Mouse (Mus musculus) heart, adult 2 months (tissue): ENCODE results near the gene 3110082I17Rik.

Source experiments
- CTCF ChIP-seq: fragments of 200-600 bp; IDR thresholded peaks from 2 replicates; pipeline ENCODE4 v1.8.1; 2022; ENCODE audit warnings: antibody characterized with exemption, mild to moderate bottlenecking, moderate library complexity
- EP300 ChIP-seq: fragments of 200-500 bp; IDR thresholded peaks from 2 replicates; pipeline ENCODE4 v1.6.1; 2011; ENCODE audit warnings: low read depth, low read length, control low read depth; ENCODE audit not compliant: insufficient read depth
- POLR2A ChIP-seq: fragments of 200-500 bp; IDR thresholded peaks from 2 replicates; pipeline ENCODE4 v1.6.1; 2011; ENCODE audit warnings: mild to moderate bottlenecking, low read depth, low read length, control low read depth; ENCODE audit not compliant: insufficient read depth

DNA sequence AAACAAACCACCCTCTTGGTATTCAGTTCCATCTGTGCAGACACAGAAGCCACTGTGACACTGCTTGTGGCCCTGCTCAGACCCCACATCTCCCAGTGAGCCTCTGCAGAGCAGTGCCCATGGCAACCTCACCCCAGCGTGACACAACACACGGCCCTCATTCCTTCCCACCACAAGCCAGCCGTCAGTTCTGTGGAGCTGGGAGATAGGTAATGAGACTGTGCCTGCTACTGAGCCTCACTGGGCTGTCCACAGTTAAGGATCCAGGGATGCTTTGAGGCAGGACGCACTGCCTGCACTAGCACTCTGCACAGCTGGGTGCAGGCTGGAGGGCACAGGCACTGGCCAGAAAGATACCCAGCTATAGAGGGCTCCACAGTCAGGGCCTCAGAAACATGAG, 10.4 kb downstream of the 3110082I17Rik start:
- TF ChIP-seq CTCF: no peak
- TF ChIP-seq EP300: no peak
- no peak for TF ChIP-seq POLR2A
